Mouse (Mus musculus) ES-Bruce4 (cell line): ENCODE data around the gene Tars. TPM values are rescaled to one million over a fixed set of nuclear protein-coding genes. Genes with fewer than 3 reads are reported as not detected.

Experiments
- H3K27ac ChIP-seq: 2 replicates; pipeline ENCODE4 v1.5.1; 2012; ENCODE audit warnings: low read length, inconsistent platforms; ENCODE audit not compliant: insufficient read depth
- H3K27me3 ChIP-seq: 2 replicates; pipeline ENCODE4 v1.6.1; 2012; ENCODE audit warnings: mild to moderate bottlenecking, low read length, inconsistent platforms; ENCODE audit not compliant: control insufficient read depth, poor library complexity, insufficient read depth, severe bottlenecking
- H3K36me3 ChIP-seq: 2 replicates; pipeline ENCODE4 v1.6.1; 2012; ENCODE audit warnings: inconsistent platforms, mild to moderate bottlenecking, low read length, moderate library complexity; ENCODE audit not compliant: control insufficient read depth, poor library complexity, insufficient read depth, severe bottlenecking
- H3K4me1 ChIP-seq: one replicate; pipeline ENCODE4 v1.8.1; 2011; ENCODE audit warnings: low read length; ENCODE audit not compliant: control insufficient read depth, insufficient read depth
- H3K4me3 ChIP-seq: 2 replicates; pipeline ENCODE4 v1.5.1; 2011; ENCODE audit warnings: low read depth, mild to moderate bottlenecking, low read length
- H3K9ac ChIP-seq: 2 replicates; pipeline ENCODE4 v1.6.1; 2012; ENCODE audit warnings: low read depth, mild to moderate bottlenecking, inconsistent platforms; ENCODE audit not compliant: poor library complexity, severe bottlenecking
- H3K9me3 ChIP-seq: replicated peaks from 2 replicates; pipeline ENCODE4 v1.6.1; 2012; ENCODE audit warnings: mild to moderate bottlenecking, low read length, inconsistent platforms; ENCODE audit not compliant: control insufficient read depth, poor library complexity, insufficient read depth, severe bottlenecking
- CTCF ChIP-seq: IDR thresholded peaks from one replicate; pipeline ENCODE4 v1.8.1; 2011; ENCODE audit warnings: low read depth, low read length
- EP300 ChIP-seq: IDR thresholded peaks from 2 replicates; pipeline ENCODE4 v1.6.1; 2011; ENCODE audit warnings: low read depth, low read length; ENCODE audit not compliant: insufficient read depth
- POLR2A ChIP-seq: IDR thresholded peaks from one replicate; pipeline ENCODE4 v1.8.1; 2011; ENCODE audit warnings: low read length; ENCODE audit not compliant: insufficient read depth
- polyA plus RNA-seq: library from polyadenylated mRNA; stranded (reverse); fragments of >200 nt; gene quantifications from 2 replicates; pipeline ENCODE4 v1.2.4, GENCODE M21; 2011; ENCODE audit warnings: low read depth; ENCODE audit not compliant: missing spikeins, insufficient read depth, insufficient read length

Gene Tars
- polyA plus RNA-seq, result 170 and 188 TPM in 2 replicates

DNA sequence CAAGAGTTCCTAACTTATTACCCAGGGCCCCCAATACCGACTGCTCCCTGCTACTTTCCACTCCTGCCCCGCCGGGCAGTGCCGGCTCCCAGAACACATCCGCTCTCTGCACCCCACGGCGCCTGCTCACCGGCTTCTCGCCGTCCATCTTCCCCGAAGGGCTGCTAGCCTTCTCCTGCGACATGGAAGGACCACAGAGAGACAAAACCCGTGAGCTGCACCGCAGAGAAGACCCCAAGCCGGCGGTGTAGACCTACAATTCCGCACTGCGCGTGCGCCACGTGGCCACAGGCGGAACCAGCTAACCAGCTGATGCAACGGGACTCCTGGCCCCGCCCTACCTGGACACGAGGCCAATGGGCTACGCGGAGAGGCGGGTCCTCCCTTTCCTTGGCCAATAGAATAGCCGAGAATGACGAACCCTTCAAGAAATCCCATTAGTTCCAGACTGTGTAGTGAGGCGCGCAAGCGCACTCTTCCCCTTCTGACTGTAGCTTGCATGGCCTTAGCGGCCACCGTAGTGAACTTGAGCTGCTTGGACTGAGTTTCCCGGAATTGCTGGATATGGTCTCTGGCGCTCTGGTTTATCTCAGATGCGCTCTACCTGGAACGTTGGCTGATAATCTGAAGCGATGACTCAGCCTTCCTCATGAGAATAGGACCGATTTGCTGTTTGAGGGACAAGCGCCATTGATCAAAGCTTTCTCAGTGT lies at the start of gene Tars:
TSS of gene Tars (minus strand) at position 310 of the 712 bp plus-strand sequence.
- Histone ChIP-seq H3K27ac (peak within 1 kb of the TSS; percentile 72), H3K4me1 (peaks cover 2% of the 10 kb centered on the region)

GRCm38 (mm10) chr15:11437361-11437760 lies 37.9 kb upstream of the Tars start:
- Histone ChIP-seq H3K4me3 (no peak overlapping the region), H3K9ac (no peak overlapping the region), H3K9me3 (no peaks in the 10 kb centered on the region), H3K36me3 (no peaks in the 10 kb centered on the region), H3K4me1 (no peaks in the 10 kb centered on the region), H3K27ac (no peak overlapping the region), H3K27me3 (no peaks in the 10 kb centered on the region)
- no peak for TF ChIP-seq EP300
- TF ChIP-seq CTCF, result no peak
- TF ChIP-seq POLR2A, result no peak

More for the DNA sequence above, at the start of gene Tars:
- TF ChIP-seq EP300 (no peak), POLR2A (peak; percentile 63)
- H3K9me3 ChIP-seq, result no peaks in the 10 kb centered on the region
- no peaks in the 10 kb centered on the region for H3K27me3 ChIP-seq
- peak within 1 kb of the TSS; percentile 89 for H3K9ac ChIP-seq
- peak within 1 kb of the TSS; percentile 96 for H3K4me3 ChIP-seq
- H3K36me3 ChIP-seq, result peaks cover 21% of the 10 kb centered on the region

DNA sequence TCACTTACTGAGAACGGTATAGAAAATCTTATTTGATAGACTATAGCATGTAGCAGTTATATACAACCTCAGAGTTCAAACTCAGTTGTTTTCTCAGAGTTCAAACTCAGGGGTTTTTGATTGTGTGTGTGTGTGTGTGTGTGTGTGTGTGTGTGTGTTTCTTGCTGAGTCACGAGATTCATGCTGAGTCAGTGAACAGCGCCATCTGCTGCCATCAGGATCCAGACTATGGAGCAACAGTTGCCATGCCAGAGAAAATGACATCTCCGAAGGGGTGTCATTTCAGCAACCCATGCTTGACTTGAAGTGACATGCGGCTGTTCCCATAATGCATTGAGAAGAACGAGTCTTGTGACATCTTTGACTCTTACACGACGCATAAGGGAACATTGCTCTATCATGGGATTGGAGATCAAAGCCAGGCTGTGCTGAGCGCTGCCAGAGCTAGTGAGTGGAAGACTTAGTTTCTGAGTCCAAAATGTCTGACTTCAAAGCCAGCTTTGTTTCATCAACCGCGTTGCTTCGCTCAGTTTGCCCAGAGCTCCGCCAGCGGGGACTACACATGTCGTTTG lies 37.3 kb upstream of the Tars start:
- no peaks in the 10 kb centered on the region for H3K27me3 ChIP-seq
- H3K4me3 ChIP-seq, result no peak overlapping the region
- H3K4me1 ChIP-seq, result no peaks in the 10 kb centered on the region
- TF ChIP-seq CTCF (no peak), EP300 (no peak), POLR2A (no peak)
- no peak overlapping the region for H3K9ac ChIP-seq
- H3K27ac ChIP-seq, result no peak overlapping the region
- no peaks in the 10 kb centered on the region for H3K9me3 ChIP-seq
- H3K36me3 ChIP-seq, result no peaks in the 10 kb centered on the region

- Histone ChIP-seq H3K9me3 (no peaks in the 10 kb centered on the region), H3K27ac (no peak overlapping the region), H3K4me3 (no peak overlapping the region), H3K36me3 (no peaks in the 10 kb centered on the region), H3K4me1 (no peaks in the 10 kb centered on the region), H3K27me3 (no peaks in the 10 kb centered on the region), H3K9ac (no peak overlapping the region)
- TF ChIP-seq CTCF, result no peak
- no peak for TF ChIP-seq POLR2A
- no peak for TF ChIP-seq EP300
These were observed 27.4 kb upstream of the Tars start for GRCm38 (mm10) chr15:11426899-11427298.

GRCm38 (mm10) chr15:11413484-11413883 lies 14.0 kb upstream of the Tars start:
- no peaks in the 10 kb centered on the region for H3K9me3 ChIP-seq
- no peak overlapping the region for H3K4me3 ChIP-seq
- TF ChIP-seq CTCF, result no peak
- TF ChIP-seq POLR2A, result no peak
- no peak for TF ChIP-seq EP300
- H3K27ac ChIP-seq, result no peak overlapping the region
- H3K9ac ChIP-seq, result no peak overlapping the region
- H3K27me3 ChIP-seq, result no peaks in the 10 kb centered on the region; the same call in 1 of the 2 replicates
- H3K4me1 ChIP-seq, result no peaks in the 10 kb centered on the region
- H3K36me3 ChIP-seq, result no peaks in the 10 kb centered on the region

GRCm38 (mm10) chr15:11412542-11412941 lies 13.1 kb upstream of the Tars start:
- no peaks in the 10 kb centered on the region for H3K36me3 ChIP-seq
- no peaks in the 10 kb centered on the region for H3K9me3 ChIP-seq
- no peak overlapping the region for H3K9ac ChIP-seq
- no peak for TF ChIP-seq CTCF
- TF ChIP-seq POLR2A, result no peak
- TF ChIP-seq EP300, result no peak
- H3K4me3 ChIP-seq, result no peak overlapping the region
- H3K4me1 ChIP-seq, result no peaks in the 10 kb centered on the region
- no peak overlapping the region for H3K27ac ChIP-seq
- H3K27me3 ChIP-seq, result no peaks in the 10 kb centered on the region; the same call in 1 of the 2 replicates
